Mouse (Mus musculus) embryonic fibroblast, embryonic 13.5 days (primary cell): ENCODE data around the gene Gabrg3. TPM values are rescaled to one million over a fixed set of nuclear protein-coding genes. Genes with fewer than 3 reads are reported as not detected.

Experiments
- H3K27ac ChIP-seq: 2 replicates; pipeline ENCODE4 v1.5.1; 2012; ENCODE audit warnings: low read length, control low read depth, inconsistent platforms; ENCODE audit not compliant: insufficient read depth
- H3K4me1 ChIP-seq: 2 replicates; pipeline ENCODE4 v1.6.1; 2011; ENCODE audit warnings: low read length; ENCODE audit not compliant: control insufficient read depth, insufficient read depth
- H3K4me3 ChIP-seq: 2 replicates; pipeline ENCODE4 v1.5.1; 2011; ENCODE audit warnings: mild to moderate bottlenecking, control low read depth, low read length; ENCODE audit not compliant: insufficient read depth
- CTCF ChIP-seq: IDR thresholded peaks from 2 replicates; pipeline ENCODE4 v1.5.1; 2011; ENCODE audit warnings: mild to moderate bottlenecking, control low read depth, low read length, moderate library complexity, borderline replicate concordance; ENCODE audit not compliant: insufficient read depth
- POLR2A ChIP-seq: IDR thresholded peaks from 2 replicates; pipeline ENCODE4 v1.6.1; 2011; ENCODE audit warnings: low read depth, mild to moderate bottlenecking, control low read depth, low read length, moderate library complexity
- polyA plus RNA-seq: library from polyadenylated mRNA; stranded (reverse); fragments of >200 nt; gene quantifications from 2 replicates; pipeline ENCODE4 v1.2.4, GENCODE M21; 2011; ENCODE audit warnings: low read depth; ENCODE audit not compliant: missing spikeins, insufficient read length

Gabrg3 gene
- polyA plus RNA-seq, 1 experiment: not detected

DNA sequence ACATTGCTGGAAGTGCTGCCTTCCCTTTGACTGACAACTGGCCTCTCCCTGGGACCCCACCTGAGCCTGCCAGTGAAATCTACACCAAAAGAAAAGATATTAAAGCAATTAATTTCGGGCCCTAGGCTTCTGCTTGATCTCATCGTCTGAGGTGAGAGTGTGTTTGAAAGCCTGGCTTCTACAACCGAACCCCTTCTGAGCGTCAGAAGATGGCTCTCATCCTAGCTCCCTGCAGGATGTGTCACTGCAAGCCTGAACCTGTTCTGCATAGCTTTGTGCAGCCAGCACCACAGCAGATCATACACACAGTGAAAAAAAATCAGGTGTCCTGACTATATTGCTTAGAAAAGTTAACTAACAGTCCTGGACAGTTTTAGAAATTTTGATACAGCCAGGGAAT is 618.8 kb downstream of the Gabrg3 start:
- no peak overlapping the region for H3K4me3 ChIP-seq
- no peak for TF ChIP-seq CTCF
- TF ChIP-seq POLR2A: no peak
- no peak overlapping the region for H3K27ac ChIP-seq
- H3K4me1 ChIP-seq: no peaks in the 10 kb centered on the region

DNA sequence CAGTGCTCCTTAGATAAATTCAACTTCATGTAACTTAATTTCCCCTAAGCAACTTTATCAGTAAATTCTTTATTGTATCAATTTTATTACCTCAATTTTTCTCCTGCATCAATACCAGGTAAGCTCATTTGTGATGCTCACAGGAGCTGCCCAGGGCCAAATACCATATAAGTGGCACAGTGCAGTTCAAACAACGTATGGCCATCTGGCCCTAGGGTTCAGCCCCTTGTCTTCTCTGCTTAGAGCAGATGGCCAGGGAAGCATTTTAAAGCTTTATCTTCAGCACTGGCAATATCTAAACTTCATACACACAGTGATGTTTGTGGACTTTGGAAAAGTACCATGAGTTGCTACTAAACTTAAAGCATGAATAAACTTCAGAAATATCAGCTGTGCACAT is 619.2 kb downstream of the Gabrg3 start:
- no peak overlapping the region for H3K27ac ChIP-seq
- H3K4me3 ChIP-seq: no peak overlapping the region
- TF ChIP-seq POLR2A: no peak
- TF ChIP-seq CTCF: no peak
- no peaks in the 10 kb centered on the region for H3K4me1 ChIP-seq

DNA sequence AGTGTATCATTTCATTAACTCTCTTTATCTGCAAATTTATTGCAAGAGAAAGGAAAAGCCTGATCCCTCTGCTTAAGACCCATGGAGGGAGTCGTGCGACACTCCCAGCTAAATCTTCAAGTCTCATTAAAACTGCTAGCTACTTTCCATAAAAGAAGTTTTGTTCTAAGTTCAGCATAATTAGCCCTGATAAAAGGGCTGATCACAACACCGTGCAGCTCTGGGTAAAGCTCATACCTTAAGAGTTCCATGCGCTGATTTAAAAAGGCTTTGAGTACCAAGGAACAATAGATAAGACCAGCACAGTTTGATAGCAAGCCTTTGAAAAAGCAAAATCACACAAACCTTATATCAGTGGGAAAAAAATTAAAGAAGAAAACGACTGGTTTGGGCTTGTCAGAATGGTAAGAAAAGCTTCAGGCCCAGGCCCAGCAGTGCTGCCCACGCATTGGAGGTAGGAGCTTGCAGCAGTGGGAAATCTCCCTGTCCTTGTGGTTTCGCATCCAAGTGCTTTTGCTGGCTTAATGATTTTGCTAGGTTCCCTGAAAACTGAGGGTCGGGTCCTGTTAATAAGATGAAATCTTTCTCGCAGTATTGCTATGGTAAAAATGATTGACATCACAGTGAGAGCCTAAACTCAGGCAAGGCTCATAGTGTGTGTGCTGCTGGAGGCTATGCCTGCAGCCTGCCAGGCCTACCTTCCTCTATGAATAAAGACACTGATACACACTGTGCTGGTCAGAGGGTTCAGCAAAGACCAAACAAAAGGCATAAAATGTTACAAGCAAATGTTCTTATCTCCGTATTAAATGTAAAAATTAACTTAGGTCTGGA is 621.2 kb downstream of the Gabrg3 start:
- Histone ChIP-seq H3K4me1 (no peaks in the 10 kb centered on the region), H3K27ac (no peak overlapping the region), H3K4me3 (no peak overlapping the region)
- no peak for TF ChIP-seq POLR2A
- TF ChIP-seq CTCF: no peak

DNA sequence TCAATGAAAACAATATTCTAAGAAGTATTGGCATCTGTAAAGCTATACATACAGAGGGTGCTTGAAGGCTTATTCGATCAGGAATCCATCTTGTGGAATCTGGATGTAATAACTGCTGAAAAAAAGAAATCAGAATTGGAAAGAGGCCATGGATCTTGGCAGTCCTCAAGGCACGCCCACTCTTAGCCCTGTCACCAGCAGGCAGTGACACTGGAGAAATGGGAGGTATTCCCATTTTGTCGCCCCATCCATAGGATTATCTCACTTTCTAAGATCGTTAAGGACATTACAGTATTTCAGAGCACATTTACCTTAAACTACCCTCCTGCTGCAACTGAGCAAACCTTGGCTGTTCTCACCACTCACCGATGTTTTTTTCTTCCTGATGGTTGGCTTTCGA is 657.8 kb downstream of the Gabrg3 start:
- TF ChIP-seq POLR2A: no peak
- no peak for TF ChIP-seq CTCF
- Histone ChIP-seq H3K4me1 (no peaks in the 10 kb centered on the region), H3K4me3 (no peak overlapping the region), H3K27ac (no peak overlapping the region)

Other genes with a start within 250 kb of the Gabrg3 start
- 1.4 and 3.4 TPM in 2 replicates for gene Gabrb3, start 32.5 kb upstream of the Gabrg3 start, polyA plus RNA-seq
- gene Gabra5, start 122.9 kb upstream of the Gabrg3 start, polyA plus RNA-seq: not detected in 2 replicates